Mouse (Mus musculus) splenic B cell, adult 2 months (primary cell): Measurements from ENCODE around the gene Vamp2.

Experiments
- DNase-seq: peaks from one replicate; pipeline ENCODE4 v3.0.0-alpha.2; 2011; ENCODE audit warnings: low read depth, low spot score
- H3K27me3 ChIP-seq: 2 replicates; pipeline ENCODE4 v1.6.1; 2012; ENCODE audit warnings: mild to moderate bottlenecking, low read length, moderate library complexity, mixed read lengths; ENCODE audit not compliant: control insufficient read depth, poor library complexity, insufficient read depth, severe bottlenecking
- H3K36me3 ChIP-seq: 2 replicates; pipeline ENCODE4 v1.6.1; 2012; ENCODE audit warnings: mild to moderate bottlenecking, low read length, moderate library complexity, mixed read lengths; ENCODE audit not compliant: control insufficient read depth, poor library complexity, insufficient read depth, severe bottlenecking

Gene Vamp2

DNA sequence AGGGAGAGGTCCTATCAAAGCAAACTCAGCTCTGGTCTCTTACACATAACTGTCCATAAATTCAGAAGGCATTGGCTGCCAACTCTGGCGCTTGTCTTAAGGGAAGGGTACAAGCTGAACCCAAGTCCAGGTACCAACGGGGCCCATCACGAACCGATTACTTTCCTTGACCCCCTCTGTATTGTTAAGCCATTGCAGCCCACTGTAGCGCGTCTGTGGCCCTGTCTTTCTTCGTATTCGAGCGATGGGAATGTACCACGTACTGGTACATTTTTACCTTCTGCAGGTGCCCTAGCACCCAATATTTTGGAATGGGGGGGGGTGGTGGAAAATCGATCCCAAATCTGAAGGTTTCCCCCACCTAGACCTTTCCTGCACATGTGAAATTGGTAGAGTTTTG lies 16.1 kb upstream of the Vamp2 start:
- H3K36me3 ChIP-seq: no peaks in the 10 kb centered on the region
- DNase-seq: no peak
- H3K27me3 ChIP-seq: no peaks in the 10 kb centered on the region

- Histone ChIP-seq H3K27me3 (no peaks in the 10 kb centered on the region), H3K36me3 (no peaks in the 10 kb centered on the region)
- DNase-seq: no peak
These were observed 15.6 kb upstream of the Vamp2 start for GRCm38 (mm10) chr11:69072666-69073064.

DNA sequence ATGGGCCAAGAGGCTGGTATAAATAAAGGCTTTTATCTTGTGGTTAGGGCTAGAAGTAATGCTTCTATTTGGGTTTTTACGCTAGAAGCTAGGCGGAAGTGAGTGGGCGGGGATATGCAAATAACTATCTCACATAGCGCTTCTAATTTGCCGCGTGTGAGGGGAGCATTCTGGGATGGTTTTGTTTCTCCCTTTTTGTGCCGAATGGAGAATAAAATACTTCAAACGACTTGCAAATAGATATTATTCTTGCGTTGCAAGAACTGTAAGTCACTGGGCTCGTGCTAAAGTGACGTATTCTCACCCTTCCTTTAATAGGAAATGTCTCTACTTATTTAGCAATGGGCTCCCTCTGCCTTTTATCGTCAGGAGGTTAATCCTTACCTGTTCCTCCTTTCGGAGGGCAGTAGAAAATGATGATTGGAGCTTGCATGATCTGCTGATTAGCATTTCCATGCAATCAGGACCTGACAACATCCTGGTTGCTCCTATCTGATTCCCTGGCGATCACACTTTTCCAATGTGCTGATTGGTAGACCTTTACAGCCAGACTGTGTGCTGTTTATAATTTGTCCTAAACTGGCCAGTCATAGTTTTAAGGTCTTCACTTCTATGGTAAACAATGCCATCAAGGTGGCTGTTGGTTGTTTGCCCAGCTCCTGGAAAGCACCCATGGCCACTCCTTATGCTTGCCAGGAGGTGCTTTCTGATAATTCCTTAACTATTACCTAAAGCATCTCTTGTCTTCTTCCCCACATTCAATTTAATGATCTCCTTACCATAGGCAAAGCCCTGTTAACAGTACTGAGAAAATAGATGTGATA lies 15.0 kb upstream of the Vamp2 start:
- Histone ChIP-seq H3K27me3 (no peaks in the 10 kb centered on the region), H3K36me3 (no peaks in the 10 kb centered on the region)
- peak; percentile 97 for DNase-seq

DNA sequence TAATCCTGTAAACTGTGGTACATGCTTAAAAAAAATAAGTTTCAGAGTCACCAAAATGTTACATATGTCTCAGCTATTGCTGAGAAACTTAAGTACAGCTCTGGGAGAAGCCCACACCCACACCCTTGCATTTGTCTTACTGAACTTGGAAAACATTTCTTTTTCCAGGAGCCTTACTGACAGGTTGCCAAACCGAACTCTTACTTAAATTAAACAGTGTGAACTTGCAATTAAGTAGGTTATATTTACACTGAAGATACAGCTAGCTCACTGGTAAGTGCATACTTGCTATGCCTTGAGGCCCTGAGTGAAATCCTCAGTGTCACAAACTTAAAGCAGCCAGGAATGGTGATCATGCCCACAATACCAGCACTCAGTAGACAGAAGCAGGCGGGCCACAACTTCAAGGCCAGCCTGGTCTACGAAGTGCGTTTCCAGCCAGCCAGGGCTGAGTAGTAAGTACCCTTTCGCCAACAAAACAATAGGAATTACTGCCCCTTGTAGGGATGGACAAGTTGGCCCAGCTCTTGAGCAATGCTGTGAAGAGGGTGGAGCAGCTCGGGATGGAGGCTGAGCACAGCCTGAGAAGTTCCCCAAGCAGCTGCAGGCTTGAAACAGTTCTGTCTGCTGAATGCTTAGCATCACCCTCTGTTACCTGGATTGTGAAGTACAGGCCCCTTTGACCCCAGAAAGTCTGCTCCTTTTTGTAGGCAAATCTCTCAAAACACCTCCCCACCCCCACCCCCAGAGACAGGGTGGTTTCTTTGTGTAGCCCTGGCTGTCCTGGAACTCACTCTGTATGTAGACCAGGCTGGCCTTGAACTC lies 14.1 kb upstream of the Vamp2 start:
- DNase-seq: no peak
- Histone ChIP-seq H3K36me3 (no peaks in the 10 kb centered on the region), H3K27me3 (no peaks in the 10 kb centered on the region)

DNA sequence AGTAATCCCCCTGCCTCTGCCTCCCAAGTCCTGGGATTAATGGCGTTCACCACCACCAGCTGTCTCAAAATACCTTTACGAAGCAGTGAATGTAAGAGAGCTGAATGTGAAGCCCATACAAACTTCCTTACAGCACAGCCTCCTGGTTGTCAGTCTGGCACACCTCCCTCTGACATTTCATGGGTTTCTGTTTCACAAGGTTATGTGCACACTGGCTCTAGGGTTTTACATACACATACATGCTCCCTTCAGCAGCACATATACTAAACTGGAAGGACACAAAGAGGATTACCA lies 13.6 kb upstream of the Vamp2 start:
- no peaks in the 10 kb centered on the region for H3K27me3 ChIP-seq
- no peaks in the 10 kb centered on the region for H3K36me3 ChIP-seq
- no peak for DNase-seq

- no peaks in the 10 kb centered on the region for H3K27me3 ChIP-seq
- no peaks in the 10 kb centered on the region for H3K36me3 ChIP-seq
- no peak for DNase-seq
These were observed 12.4 kb upstream of the Vamp2 start for GRCm38 (mm10) chr11:69075764-69076479.

- Histone ChIP-seq H3K27me3 (no peaks in the 10 kb centered on the region), H3K36me3 (no peaks in the 10 kb centered on the region)
- DNase-seq: no peak
These were observed 11.7 kb upstream of the Vamp2 start for GRCm38 (mm10) chr11:69076572-69076971.

DNA sequence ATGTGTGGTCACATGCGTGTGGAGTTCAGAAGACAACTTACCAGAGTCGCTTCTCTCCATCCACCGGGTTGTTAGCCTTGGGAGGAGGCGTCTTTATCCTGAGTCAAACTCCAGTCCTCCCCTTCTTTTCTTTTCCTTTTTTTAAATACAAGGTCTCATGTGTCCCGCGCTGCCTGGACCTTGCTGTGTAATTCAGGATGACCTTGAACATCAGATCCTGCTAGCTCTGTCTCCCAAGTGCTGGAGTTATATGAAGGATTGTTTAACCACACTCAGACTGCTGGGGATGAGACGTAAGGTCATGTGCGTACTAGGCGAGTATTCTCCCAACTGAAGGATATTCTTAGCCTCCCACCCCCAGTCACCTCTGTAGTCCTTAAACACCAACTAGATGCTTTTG lies 11.0 kb upstream of the Vamp2 start:
- Histone ChIP-seq H3K27me3 (no peaks in the 10 kb centered on the region), H3K36me3 (no peaks in the 10 kb centered on the region)
- no peak for DNase-seq

DNA sequence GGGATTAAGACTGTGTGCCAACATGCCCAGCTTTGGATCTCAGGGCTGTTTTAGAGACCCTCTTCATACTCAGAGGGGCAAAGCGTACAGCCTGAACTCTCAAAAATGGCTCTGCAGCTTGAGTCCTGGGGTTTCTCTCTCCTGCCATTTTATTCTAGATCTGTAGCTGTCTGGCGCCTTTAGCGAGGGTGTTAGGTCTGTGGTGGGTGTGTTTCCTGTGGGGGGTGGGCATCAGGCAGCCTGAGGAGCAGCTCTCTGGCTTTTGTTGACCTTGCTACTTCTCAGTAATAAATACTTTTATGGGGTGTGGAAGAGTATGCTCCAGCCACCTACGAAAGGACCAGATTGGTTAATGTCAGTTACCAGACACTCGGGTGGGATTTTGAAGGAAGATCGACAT lies 10.2 kb upstream of the Vamp2 start:
- Histone ChIP-seq H3K27me3 (no peaks in the 10 kb centered on the region), H3K36me3 (no peaks in the 10 kb centered on the region)
- no peak for DNase-seq

DNA sequence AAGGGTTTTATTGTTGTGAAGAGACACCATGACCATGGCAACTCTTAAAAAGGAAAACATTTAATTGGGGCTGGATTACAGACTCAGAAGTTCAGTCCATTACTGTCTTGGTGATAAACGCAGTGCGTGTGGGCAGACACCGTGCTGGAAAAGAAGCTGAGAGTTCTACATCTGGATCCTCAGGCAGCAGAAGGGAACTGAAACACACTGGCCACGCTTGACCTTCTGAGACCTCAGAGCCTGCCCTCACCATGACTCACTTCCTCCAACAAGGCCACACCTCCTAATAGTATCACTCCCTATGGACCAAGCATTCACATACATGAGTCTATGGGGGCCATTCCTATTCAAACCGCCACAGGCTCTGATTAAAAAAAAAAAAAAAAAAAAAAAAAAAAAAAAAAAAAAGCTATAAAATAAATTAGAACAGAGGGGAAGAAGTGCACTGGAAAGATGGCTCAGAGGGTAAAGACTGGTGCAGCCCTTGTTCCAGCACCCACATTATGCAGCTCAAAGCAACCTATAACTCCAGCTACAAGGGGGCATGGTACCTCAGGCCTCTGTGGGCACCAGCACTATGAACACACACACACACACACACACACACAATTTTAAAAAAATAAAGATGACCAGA lies 9.4 kb upstream of the Vamp2 start:
- Histone ChIP-seq H3K27me3 (no peaks in the 10 kb centered on the region), H3K36me3 (no peaks in the 10 kb centered on the region)
- peak; percentile 90 for DNase-seq

- DNase-seq: no peak
- no peaks in the 10 kb centered on the region for H3K36me3 ChIP-seq
- H3K27me3 ChIP-seq: no peaks in the 10 kb centered on the region
These were observed 8.0 kb upstream of the Vamp2 start for GRCm38 (mm10) chr11:69080102-69080854.

- no peaks in the 10 kb centered on the region for H3K36me3 ChIP-seq
- DNase-seq: no peak
- H3K27me3 ChIP-seq: no peaks in the 10 kb centered on the region
These were observed 7.5 kb upstream of the Vamp2 start for GRCm38 (mm10) chr11:69080855-69081222.

- DNase-seq: peak; percentile 27
- Histone ChIP-seq H3K36me3 (no peaks in the 10 kb centered on the region), H3K27me3 (no peaks in the 10 kb centered on the region)
These were observed 6.7 kb upstream of the Vamp2 start for GRCm38 (mm10) chr11:69081613-69082012.

- peaks cover 7% of the 10 kb centered on the region for H3K36me3 ChIP-seq
These were observed 2.7 kb upstream of the Vamp2 start for GRCm38 (mm10) chr11:69085608-69086007.

More at GRCm38 (mm10) chr11:69085608-69086007, 2.7 kb upstream of the Vamp2 start:
- DNase-seq: no peak
- H3K27me3 ChIP-seq: no peaks in the 10 kb centered on the region
